Mouse (Mus musculus) ZHBTc4 (cell line): ENCODE data around the gene D330045A20Rik.

Experiments used
- DNase-seq: peaks from one replicate; pipeline ENCODE4 v3.0.0-alpha.2; 2011; ENCODE audit warnings: low read depth, low spot score

Gene D330045A20Rik

GRCm38 (mm10) chrX:139480022-139480894 is at the start of gene D330045A20Rik:
D330045A20Rik (plus strand) TSS chrX:139480367.
- DNase-seq, result peak; percentile 22

DNA sequence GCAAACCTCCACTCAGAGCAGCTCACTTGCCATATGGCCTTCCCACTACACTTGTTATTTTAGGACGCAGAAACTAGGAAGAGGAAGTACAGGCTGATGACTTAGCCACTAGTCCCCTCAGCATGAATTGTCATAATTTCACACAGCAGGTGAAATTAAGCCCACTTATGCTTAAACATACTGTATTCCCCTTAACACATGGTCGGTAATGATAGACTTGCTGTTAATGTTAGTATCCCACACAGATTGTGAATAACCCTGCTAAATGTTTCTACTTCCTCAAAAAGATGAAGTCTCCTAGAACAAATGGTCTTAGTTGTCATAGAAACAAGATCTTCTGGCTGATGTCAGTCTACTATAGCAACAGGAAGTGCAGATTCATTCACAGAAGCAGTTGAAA is 47.6 kb upstream of the D330045A20Rik start:
- no peak for DNase-seq

- DNase-seq, result no peak
Observed at GRCm38 (mm10) chrX:139435202-139435601, 45.0 kb upstream of the D330045A20Rik start.

DNA sequence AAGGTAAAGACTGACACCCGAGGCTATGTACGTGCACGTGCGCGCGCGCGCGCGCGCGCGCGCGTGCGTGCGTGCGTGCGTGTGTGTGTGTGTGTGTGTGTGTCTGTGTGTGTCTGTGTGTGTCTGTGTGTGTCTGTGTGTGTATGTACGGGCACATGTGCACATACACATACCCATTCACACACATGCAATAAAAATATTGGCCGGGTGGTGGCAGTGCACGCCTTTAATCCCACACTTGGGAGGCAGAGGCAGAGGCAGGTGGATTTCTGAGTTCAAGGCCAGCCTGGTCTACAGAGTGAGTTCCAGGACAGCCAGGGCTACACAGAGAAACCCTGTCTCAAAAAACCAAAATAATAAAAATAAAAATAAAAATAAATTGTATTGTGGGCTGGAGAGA is 39.1 kb upstream of the D330045A20Rik start:
- DNase-seq, result peak; percentile 32

DNA sequence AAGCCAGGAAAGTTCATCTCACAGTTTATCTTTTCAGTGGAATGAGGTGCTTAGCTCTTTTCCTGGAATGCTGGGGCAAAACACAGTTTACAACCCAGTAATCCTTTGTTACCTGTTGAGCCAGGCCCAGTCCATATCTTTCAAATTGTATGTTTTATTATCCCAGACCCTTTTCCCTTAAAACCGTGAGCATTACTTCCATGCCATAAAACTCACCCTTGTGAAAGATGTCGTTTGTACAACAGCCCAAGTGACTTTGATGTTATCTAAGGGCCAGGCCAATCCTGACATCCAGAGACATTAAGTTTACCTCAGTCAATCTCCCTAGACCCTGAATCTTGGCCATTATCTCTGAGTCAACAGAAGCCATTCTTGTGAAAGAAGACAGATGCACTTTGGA is 23.4 kb upstream of the D330045A20Rik start:
- DNase-seq, result no peak

- DNase-seq, result no peak
Observed at GRCm38 (mm10) chrX:139482083-139482482, 1.9 kb downstream of the D330045A20Rik start.

- no peak for DNase-seq
Observed at GRCm38 (mm10) chrX:139484974-139485373, 4.8 kb downstream of the D330045A20Rik start.

DNA sequence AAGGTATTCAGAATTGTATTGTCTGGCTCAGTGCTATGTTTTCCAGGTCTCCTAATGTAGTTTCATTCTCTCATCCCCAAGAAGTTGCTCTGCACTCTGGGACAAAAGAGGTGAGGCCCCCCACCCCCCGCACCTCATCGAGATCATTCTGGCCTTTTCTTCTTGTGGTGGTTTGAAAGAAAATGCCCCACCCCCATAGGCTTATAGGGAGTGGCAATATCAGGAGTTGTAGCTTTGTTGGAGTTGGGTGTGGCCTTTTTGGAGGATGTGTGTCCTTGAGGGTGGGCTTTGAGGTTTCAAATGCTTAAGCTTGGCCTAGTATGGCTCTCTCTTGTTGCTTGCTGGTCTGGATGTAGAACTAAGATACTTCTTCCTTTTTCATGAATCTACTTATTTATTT is 36.0 kb downstream of the D330045A20Rik start:
- DNase-seq, result peak; percentile 35

DNA sequence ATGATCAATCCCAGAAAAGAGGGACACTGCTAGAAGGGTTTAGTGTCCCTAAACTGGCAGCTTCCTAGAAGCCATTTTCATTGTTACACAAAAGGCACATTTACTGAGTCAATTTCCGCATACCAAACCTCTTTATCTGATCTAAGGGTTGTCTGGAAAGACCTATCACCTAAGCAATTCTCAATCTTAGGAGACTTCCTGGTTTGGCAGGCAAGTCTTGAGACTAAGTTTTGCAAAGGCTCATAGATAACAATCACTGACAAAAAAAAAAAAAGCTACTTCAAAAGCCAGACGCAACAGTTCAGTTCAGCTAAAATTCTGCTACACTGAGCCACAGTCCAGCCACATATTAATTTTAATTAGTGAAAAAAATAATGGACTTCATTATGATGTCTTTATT is 39.1 kb downstream of the D330045A20Rik start:
- no peak for DNase-seq

- DNase-seq, result no peak
Observed at GRCm38 (mm10) chrX:139524303-139525091, 44.3 kb downstream of the D330045A20Rik start.

DNA sequence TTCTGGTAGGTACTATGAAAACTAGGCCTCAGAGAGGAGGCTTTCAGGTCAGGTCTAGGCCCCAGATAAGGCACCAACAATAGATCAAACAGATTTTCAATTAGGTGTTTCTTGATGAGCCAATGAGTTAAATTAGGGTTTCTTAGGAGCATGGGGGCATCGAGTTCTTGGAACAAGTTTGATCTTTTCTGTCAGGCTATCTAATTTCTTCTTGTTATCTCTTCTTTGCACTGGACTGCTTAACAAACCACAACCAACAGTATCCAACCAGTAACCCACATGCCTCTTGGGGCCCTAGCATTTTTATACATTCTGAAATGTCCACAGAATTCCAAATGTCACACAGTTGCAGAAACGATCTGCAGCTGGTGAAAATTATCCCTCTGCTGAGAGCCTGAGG is 45.6 kb downstream of the D330045A20Rik start:
- DNase-seq, result no peak

DNA sequence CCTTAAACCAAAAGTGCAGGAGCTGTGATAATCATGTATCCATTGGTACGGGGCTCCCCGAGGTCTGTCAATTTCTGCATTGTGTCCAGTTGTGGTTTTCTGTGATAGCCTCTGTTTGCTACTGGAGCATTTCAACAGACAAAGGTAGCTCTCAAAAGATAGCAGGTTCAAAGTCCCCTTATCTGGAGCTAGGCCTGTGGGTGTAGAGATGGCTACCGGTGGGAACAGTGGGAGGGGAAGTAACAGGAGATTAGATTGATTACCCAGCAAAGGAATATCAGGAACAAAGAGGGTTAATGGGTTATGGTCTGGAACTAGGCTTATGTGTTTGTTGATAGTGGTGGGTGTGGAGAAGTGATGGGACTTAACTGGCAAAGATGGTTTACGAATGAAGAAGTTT is 46.8 kb downstream of the D330045A20Rik start:
- no peak for DNase-seq

- no peak for DNase-seq
Observed at GRCm38 (mm10) chrX:139529678-139530077, 49.5 kb downstream of the D330045A20Rik start.

GRCm38 (mm10) chrX:139532293-139532692 is 52.1 kb downstream of the D330045A20Rik start:
- DNase-seq, result no peak

- DNase-seq, result no peak
Observed at GRCm38 (mm10) chrX:139537641-139538397, 57.7 kb downstream of the D330045A20Rik start.

- no peak for DNase-seq
Observed at GRCm38 (mm10) chrX:139543726-139544125, 63.6 kb downstream of the D330045A20Rik start.

- no peak for DNase-seq
Observed at GRCm38 (mm10) chrX:139550456-139550855, 70.3 kb downstream of the D330045A20Rik start.

- DNase-seq, result no peak
Observed at GRCm38 (mm10) chrX:139552090-139552489, 71.9 kb downstream of the D330045A20Rik start.

GRCm38 (mm10) chrX:139562255-139562924 is 82.2 kb downstream of the D330045A20Rik start:
- no peak for DNase-seq

GRCm38 (mm10) chrX:139562925-139563461 is 82.8 kb downstream of the D330045A20Rik start, which contains the start of gene Rnf128:
Rnf128 (plus strand) TSS chrX:139563316.
- no peak for DNase-seq

DNA sequence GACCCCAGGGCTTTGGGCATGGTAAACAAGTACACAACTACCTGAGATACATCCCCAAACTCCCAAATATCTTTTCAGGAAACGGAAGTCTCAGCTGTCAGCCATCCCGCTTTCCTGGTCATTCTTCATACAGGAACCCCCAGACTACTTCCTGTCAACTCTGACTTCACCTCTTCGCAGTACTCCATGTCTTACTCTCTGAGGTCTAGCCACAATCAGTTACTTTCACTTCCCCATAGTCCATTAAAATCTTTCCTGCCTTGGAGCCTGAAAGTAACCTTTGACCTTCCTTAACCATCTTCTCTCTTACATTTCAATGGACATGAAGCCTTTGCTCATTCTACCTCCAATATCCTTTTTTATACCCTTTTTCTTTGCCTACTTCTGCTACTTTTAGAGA is 89.9 kb downstream of the D330045A20Rik start:
- no peak for DNase-seq
